Mouse (Mus musculus): ENCODE results near the gene Tex37.

The Tex37 gene

GRCm38 (mm10) chr6:70918827-70919226 lies at the start of gene Tex37:
Tex37 (minus strand) TSS chr6:70918927.
- DNase-seq: no peak

GRCm38 (mm10) chr6:70968291-70968690 lies 49.6 kb upstream of the Tex37 start:
- no peak for DNase-seq

- DNase-seq: no peak
Observed at GRCm38 (mm10) chr6:70967422-70967821, 48.7 kb upstream of the Tex37 start.

GRCm38 (mm10) chr6:70965694-70966093 lies 47.0 kb upstream of the Tex37 start:
- no peak for DNase-seq

DNA sequence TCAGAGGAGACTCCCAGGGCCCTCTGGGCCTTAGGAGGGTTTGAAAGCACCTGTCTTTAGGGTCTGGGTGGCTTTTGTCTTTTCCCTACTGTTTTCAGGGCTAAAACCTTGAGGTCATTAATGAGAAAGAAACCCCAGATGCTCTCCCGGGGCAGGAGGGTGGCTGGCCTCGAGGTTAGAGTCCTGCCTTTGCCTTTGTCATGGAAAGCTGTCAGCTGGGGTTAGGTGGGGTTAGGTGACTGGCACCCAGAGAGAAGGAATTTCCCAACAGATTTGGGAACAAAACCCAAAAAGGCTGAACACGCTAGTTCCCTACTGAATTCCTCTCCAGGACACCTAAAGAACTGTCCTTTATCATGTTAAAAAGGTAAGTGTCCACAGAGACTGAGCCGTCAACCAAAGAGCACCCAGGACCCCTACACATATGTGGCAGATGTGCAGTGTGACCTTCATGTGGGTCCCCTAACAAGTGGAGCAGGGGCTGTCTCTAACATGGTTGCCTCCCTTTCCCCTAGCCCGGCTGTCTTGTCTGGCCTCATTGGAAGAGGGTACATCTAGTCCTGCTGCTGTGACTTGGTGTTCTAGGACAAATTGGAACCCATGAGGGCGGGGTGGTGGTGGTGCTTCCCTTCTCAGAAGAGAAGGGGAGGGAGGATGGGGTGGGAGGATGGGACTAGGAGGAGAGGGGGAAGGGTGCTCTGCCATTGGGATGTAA lies 45.5 kb upstream of the Tex37 start:
- no peak for DNase-seq

GRCm38 (mm10) chr6:70957341-70957940 lies 38.7 kb upstream of the Tex37 start:
- DNase-seq: no peak

DNA sequence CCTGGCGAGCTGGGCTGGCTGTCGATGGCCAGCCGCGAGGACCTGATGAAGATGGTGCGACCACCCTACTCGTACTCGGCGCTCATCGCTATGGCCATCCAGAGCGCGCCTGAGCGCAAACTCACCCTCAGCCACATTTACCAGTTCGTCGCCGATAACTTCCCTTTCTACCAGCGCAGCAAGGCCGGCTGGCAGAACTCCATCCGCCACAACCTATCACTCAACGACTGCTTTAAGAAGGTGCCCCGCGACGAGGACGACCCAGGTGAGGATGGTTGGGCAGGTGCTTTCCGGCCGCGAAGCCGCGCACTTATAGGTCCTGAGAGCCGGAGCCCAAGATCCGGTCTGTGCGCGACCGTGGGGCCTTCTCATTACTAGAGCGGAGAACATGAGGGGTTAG lies 38.2 kb upstream of the Tex37 start:
- no peak for DNase-seq

- peak; percentile 7 for DNase-seq
Observed at GRCm38 (mm10) chr6:70956285-70956912, 37.7 kb upstream of the Tex37 start, which contains the start of gene Foxi3. Foxi3 (plus strand) TSS chr6:70956531.

DNA sequence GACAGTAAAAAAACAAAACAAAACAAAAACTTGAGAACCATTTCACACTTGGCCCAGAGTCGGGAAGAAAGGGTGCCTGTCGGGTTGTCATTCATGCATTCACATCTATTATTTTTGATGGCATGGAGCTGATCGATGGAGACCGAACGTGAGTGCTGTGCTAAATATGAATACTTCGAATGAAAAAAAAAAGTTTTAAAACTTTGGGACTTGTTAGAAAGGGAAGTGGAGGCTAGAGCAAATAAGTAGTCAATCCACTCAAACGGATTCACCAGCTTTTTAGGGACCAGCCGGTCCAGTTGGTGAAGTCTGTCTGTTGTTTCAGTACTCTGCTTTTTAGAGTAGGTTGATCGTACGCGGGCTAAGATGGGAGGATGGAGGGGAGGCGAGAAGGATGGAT lies 37.1 kb upstream of the Tex37 start:
- DNase-seq: peak; percentile 2

DNA sequence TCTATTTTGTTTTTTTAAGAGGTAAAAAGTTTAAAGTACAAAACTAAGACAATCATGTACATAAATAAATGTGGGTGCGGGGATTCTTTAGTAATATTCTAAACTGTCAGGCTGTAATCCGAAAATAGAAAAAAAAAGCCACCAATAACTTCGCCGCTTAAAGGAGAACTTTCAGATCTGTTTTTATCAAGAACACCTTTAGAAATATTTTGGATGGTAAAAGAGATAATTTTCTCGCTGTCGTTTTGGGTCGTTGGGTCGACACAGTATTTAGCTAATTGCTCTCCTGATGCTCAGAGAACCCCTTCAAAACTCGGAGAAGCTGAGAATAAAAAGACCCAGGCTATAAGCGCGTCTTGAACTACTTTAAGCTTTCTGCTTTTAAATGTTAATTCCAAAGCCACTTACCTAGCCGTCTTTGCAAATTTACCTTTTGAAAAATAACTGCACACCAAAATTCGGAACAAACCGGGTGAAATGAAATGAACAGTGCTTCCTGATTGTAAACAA lies 36.6 kb upstream of the Tex37 start:
- DNase-seq: peak; percentile 8

DNA sequence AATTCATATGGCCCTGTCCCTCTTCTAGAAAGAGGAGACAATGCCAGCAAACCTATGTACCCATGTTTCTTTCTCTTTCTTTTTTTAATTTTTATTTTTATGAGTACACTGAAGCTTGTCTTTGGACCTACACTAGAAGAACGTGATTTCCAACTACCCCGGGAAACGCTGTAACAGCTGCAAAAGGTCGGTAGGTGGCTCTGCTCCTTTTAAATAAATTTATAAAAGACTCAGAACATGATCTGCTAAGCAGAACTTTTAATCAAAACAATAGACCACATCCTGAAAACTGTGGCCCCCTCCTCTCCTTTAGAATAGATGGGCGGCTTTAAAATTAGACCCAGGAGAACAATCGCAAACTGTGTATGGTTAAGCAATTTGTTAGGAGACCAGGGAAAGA lies 35.3 kb upstream of the Tex37 start:
- no peak for DNase-seq

- no peak for DNase-seq
Observed at GRCm38 (mm10) chr6:70953274-70953673, 34.5 kb upstream of the Tex37 start.

DNA sequence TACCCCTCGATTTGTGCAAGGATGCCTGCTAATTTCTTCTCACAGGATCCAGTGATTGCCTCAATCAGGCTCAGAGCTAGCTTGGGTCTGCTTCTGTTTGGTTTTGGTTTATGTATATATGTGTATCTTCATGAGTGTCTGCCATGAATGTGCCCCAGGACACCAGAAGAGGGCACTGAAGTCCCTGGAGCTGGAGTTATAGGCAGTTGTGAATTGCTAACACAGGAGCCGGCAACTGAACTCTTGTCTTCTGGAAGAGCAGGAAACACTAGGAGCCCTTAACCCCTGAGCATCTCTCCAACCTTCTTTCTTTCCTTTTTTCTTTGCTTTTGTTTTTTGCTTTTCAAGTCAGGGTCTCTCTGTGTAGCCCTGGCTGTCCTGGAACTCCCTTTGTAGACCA lies 13.1 kb upstream of the Tex37 start:
- no peak for DNase-seq

DNA sequence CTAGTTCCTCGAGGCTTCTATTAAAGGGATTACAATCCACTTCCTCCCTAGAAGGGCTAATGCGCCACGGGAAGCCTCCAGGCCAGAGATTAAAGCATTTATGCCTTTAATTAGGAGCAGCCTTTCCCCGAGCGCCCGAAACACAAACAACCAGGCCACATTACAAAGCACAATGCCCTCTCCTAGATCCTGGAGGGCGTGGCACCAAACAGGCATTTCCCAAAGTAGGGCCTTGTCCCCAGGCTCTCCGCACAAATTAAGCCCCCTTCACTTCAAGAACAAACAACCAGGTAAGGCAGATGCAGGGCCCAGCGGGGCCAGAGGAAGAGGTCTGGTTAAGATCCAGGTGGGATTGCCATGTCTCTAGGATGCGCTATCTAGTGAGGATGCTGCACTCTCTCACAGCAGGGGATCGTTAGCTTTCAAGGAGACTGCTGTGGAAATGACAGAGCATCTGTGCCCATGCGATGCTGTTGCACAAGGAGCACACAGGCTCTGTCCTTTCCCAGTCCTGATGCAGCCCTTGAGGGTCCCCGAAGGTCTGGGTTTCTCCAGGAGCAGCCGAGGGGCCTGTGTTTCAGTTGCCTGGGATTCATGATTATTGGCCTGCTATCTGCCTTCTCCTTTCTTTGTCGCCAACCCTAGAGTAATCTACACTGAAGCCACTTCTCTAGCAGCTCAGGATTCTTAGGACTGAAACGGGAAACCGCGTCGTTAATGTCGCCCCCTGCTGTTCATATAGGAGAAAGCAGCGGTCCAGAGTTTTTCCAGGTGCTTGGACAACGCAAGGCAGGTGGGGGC lies 2.7 kb upstream of the Tex37 start:
- DNase-seq: peak; percentile 57

DNA sequence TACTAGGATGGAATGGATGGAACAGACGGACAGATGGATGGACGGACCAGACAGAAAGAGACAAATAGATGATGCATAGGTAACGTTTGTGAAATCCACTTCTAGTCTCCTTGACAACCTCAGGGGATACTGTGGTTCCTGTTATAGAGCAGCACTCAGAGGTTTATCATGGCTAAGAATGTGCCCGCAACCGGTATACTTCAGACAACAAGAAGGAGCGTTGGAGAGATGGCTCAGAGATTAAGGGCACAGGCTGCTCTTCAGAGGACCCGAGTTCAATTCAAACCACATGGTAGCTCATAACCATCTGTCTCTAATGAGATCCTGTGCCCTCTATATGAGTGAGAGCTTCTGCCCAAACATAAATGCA lies 6.3 kb downstream of the Tex37 start:
- DNase-seq: no peak

- peak; percentile 68 for DNase-seq
Observed at GRCm38 (mm10) chr6:70911668-70912395, 6.9 kb downstream of the Tex37 start.

DNA sequence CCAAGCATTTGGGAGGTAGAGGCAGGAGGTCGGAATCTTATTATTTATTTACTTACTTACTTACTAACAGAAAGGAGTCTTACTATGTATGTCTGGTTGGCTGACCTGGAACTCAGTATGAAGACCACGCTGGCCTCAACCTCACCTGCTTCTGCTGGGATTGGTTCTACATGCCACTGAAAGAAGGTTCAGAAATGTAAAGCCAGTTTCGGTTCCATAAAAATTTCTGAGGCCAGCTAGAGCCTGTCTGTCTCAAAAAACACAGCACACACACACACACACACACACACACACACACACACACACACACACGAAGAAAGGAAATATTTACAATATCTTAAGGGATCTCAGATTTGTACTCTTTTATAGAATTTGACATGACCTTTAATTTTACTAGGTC lies 8.4 kb downstream of the Tex37 start:
- no peak for DNase-seq

DNA sequence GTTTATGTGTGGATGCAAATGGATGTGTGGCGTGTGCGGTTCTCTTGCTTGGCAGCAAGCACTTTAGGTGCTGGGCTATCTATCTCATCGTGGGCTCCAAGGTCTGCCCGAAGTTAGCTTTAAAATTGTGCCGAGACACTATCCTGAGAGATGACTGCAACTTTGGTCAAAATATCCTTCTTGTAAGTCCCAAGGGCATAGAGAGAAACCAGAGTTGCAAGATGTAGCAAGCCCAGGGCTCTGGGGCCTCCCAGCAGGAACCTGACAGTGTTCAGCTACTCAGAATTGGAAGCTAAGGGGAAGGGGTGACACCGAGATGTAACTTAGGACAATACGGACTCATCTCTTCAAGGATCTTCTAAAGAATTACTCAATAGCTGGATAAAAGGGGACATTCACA lies 9.2 kb downstream of the Tex37 start:
- no peak for DNase-seq

DNA sequence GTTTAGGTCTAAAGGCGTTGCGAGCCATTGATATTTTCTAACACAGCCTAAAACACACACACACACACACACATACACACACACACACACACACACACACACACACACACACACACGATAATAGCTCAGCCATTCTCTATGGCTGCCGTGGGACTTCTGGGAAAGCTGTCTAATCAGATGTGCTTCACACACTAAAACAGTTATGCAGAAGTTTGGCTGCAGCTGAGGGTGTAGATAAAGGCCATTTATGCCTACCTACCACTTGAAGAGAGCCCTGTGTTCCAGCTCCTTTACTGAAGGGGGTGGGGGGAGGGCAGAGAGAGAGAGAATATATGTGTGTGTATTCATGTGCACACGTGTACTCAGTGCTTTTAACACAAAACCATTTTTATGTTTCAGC lies 15.0 kb downstream of the Tex37 start:
- DNase-seq: no peak

DNA sequence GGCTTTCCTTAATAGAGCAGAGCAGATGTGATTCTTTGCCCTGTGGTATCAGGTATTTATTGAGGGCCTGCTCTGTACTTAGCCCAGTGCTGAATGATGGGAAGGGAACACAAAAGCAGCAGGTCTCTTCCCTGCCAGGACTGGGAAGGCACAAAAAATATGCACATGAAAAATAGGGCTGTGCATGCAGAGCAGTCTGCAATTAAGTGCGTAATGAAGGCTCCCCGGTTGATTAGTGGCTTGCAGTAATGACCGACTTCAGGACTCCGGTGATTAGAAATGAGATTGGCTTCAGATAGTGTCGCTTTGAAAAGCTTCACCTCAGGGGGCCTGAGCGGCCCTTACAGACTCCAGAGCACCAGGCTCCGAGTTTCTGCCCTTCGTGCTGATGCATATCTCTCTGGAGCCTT lies 19.1 kb downstream of the Tex37 start:
- DNase-seq: no peak

DNA sequence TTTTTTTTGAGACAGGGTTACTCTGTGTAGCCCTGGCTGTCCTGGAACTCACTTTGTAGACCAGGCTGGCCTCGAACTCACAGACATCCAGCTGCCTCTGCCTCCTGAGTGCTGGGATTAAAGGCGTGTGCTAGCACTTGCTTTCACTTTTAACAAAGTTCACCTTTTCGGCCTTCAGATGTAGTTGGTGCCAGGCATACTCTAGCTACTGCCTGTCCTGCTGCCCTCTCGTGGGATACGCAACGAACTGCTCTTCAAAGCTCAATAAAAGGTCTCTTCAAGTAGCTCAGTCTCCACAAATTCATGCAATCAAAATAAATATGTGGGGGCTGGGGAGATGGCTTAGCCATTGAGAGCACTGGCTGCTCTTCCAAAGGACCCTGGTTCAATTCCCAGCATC lies 20.6 kb downstream of the Tex37 start:
- DNase-seq: no peak

- no peak for DNase-seq
Observed at GRCm38 (mm10) chr6:70887993-70888392, 30.7 kb downstream of the Tex37 start.
